Mouse (Mus musculus) liver, embryonic 14.5 days (tissue): Measurements from ENCODE around the gene Gnb2.
A peak's percentile ranks its signal among the peaks of the same experiment; 100 is the strongest.

Experiments used
- CTCF ChIP-seq: IDR thresholded peaks from 2 replicates; pipeline ENCODE4 v1.5.1; 2016; ENCODE audit warnings: antibody characterized with exemption, low read depth, control low read depth
- EP300 ChIP-seq: IDR thresholded peaks from 2 replicates; pipeline ENCODE4 v1.6.1; 2016; ENCODE audit warnings: antibody characterized with exemption, low read depth

GRCm38 (mm10) chr5:137522711-137523110 lies 10.6 kb downstream of the Gnb2 start:
- TF ChIP-seq CTCF (peak; percentile 13; the same call in 1 of the 2 replicates), EP300 (no peak)
